Mouse (Mus musculus) monocyte, adult 5-6 weeks (primary cell): ENCODE measurements at regions not wholly inside any gene's neighbourhood (a gene's known extent, or its start where the extent isn't known, plus 50 kb on each side); places are given as distances from the start of the nearest gene placed in this dataset.
A peak's percentile ranks its signal among the peaks of the same experiment; 100 is the strongest.

Source experiments
- ATAC-seq: fragments of 153-309, 156-312 bp; replicated peaks from 2 replicates; pipeline ENCODE4 v1.8.0; 2017; ENCODE audit warnings: mild to moderate bottlenecking; ENCODE audit not compliant: low TSS enrichment, insufficient number of reproducible peaks, severe bottlenecking, poor library complexity, low FRiP score

DNA sequence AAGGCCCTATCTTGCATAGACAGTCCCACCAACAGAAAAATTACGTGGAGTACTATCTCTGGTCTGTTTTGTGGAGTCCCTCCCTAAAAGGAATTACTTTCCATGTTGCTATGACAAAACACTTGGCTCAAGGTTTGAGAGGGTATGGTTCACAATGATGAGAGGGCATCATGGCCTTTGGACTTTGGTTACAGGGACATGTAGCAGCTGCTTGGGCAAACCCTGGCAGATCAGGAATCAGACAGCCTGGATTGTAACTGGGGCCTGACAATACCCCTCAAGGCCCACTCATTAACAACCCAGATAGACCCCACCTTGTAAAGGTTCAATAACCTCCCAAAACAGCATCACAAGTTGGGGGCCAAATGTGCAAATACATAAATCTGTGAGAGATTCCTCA, 237.0 kb upstream of the Gm21798 start:
- no peak for ATAC-seq

DNA sequence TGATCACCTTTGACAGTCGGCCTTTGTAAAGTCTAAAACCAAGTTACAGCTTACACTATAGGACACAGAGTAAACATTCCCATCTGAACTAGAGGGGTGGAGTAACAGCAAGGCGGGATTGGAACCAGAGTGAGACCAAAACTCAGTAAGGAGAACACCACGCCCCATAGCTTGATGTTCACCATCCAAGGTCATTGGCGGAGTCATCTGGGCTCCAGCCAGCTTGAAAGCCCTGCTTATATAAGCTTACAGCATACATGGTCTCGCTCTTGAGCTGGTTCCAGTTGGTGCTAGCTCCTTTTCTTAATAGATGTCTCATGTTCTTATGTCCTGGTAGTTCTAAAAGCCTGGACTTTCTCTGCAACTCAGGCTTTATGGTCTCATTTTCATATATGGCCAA, 236.4 kb upstream of the Gm21798 start:
- ATAC-seq = no peak

DNA sequence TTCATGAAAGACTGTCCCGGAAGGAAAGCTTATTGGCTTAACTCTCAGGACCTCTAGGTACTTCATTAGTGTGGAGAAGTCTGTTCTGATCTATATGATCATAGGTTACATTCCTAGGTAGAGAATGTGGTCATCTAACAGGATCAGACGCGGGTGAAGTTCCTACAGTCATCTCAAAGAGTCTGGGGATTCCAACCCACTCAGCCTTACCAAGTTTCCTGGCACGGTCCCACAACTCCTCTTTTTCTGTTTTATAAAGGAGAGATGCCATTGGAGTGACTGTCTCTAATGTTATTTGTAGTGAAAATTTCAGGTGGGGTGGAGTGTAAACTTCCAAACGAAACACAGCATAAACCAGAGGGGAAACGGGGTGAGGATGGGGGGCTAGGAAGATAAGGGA, 233.4 kb upstream of the Gm21798 start:
- no peak for ATAC-seq

DNA sequence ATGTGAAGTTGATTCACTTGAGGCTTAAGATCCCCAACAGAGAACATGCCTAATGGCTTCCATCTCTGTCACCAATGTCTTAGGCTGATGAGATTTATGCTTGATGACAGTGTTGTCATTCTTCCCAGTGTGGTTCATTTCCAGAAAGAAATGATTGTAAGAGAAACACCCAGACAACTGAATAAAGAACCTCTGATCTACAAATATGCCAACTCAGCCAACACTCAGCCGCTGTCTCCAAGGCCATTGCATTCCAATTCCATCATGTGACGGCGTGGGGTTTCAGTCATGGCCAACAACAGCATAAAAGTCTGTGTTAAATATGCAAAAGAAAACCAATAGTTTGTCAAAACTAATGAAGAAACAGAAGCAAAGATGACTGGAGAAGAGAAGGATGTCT, 230.7 kb upstream of the Gm21798 start:
- no peak for ATAC-seq

DNA sequence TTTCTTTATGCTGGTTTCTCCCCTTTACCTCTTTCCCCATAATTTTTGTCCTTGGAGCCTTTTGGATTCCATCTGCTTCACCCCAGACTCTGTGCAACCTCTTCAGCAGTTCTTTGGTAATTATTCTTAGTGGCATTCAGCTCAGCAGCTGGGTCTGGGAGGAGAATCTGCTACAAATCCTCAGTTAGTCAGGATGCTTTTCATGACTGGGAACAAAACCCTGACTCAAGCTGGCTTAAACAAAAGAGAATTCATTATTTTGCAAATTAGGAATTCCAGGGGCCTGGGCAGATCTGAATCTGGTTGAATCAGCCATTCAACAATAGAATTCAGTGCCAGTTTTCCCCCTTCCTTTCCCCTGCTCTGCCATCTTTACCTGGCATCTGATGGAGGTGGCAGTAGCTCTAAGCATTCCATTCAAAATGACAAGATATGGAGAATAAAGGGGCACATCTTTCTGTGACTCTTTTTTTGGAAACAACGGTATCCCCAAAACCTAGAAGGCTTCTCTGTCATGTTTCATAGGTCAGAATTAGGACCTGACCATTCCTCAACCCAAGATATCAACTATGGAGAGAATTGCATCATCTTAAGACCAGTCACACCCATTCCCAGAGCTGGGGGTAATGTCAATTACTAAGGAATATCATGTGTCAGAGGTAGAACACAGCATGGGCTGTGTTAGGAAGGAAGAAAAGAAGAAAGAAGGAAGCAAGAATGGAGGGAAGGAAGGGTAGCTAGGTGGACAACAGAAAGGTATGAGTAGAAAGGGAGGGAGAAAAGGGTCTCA, 227.2 kb upstream of the Gm21798 start:
- ATAC-seq = no peak

DNA sequence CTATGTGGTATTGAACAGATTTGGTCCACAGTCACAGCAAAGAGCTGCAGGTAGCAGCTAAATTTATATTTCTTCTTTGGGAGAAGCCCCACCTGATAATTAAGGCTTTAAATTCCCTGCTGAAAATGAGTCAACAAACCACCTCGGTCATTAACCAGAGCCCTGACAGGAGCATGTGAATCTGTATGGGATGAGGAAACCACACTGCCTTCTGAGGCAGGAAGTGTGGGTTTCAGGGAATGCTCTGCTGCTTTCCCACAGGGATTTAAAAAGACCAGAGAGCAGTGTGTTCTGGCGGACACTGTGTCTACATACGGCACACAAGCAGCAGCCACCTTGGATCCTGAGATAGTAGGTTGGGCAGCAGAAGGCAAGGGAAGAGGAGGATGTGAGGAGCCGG, 204.0 kb upstream of the Gm21798 start:
- no peak for ATAC-seq

DNA sequence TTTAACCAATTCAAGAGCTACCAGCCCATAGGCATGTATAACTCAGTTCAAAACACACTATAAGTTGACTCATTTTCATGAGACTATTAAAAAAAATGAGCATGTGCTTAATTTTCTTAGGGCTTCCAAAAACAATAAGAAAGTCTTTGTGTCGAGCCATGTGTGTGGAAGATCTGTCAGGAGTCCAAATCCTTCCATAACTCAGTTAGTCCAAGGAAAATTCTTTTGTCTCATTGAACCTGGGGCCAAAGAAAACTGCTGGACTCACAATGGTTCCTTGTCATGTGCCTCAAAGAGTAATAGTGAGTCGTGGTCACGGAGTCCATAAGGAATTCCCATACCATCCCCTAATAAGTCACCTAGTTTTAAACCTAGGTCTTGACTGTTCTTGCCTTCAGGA, 199.0 kb upstream of the Gm21798 start:
- no peak for ATAC-seq

DNA sequence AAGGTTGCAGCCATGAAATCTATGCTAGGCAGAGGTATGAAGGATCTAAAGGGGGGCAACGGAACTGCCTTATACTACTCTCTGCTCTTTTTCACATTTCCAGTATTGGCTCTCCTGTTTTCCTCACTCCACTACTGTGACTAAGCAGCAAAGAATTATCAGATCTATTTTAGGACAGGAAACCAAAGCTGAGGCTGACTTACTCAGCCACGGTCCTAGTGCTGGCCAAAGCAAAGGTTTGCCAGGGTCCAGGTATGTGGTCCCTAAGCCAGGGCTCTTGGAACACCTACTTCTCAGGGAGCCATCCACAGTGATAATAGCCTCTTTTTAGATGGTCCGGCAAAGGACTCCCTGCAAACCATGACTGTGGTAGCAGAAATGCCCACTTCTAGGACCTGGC, 195.6 kb upstream of the Gm21798 start:
- no peak for ATAC-seq

DNA sequence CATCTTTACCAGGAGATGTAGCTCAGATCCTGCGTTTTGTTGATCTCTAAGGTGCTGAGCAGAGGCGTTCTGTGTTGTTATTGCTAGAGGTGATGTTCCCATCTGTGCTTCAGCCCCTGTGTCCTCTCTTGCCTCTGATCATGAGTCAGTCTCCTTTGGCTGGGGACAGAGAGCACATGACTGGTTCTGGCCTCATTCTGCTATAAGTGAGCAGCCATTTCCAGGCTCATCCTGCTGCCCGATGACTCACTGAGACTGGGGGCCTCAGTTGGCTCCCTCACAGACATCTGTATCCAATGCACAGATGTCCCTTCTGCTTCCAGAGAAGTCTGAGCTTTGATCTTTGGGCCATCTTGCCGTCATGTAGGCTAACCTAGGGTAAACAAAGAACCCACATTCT, 194.9 kb upstream of the Gm21798 start:
- ATAC-seq = no peak

DNA sequence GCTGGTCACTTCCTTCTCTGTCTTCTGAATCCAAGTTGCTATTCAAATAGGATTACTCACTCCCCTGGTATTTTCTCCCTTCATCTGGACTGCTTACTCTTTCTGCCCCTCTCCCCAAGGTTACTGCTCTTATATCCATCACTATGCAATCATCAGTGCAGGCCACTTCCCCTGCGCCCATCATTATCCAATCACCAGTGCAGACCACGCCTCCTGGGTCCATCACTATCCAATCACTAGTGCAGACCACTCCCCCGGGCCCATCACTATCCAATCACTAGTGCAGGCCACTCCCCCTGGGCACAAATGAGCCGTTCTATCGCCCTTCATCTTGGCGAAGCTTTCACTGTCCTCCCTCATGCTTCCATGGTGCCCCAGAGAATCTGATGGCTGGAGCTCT, 191.1 kb upstream of the Gm21798 start:
- ATAC-seq = no peak

DNA sequence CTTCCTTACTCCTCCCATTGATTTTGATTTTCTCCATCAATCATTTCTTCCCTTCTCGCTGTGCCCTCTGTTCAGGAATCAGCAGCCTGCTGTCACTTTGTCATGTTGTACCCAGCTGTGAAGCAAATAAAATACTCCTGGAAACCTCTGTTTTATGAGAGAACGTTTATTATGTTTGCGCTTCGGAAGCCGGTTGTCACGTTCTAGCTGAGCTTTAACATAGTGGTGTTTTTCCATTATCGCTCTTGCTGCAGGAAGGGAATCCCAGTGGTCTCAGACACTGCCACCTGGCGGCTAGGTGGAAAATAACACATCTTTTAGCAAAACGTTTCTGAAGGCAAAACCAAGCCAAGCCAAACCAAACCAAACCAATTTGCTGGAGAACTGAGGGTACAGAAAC, 190.2 kb upstream of the Gm21798 start:
- 0 out of 2 replicates have a peak, but pooled peaks have one; percentile 66 for ATAC-seq
